Mouse (Mus musculus): ENCODE measurements around the gene Sacm1l. TPM values are rescaled to one million over a fixed set of nuclear protein-coding genes. Genes with fewer than 3 reads are reported as not detected.

Gene Sacm1l
- 10 to 100 TPM; 29.5 to 36.0 (median 32.5) TPM for total RNA-seq (2022)

- DNase-seq (ENCODE audit: low spot score), result peak; percentile 99
Measured at GRCm38 (mm10) chr9:123529392-123530157, at the start of gene Sacm1l. Gene Sacm1l (plus strand): TSS chr9:123529759.

GRCm38 (mm10) chr9:123479876-123480252 is 49.7 kb upstream of the Sacm1l start:
- no peak for DNase-seq (ENCODE audit: low spot score)

DNA sequence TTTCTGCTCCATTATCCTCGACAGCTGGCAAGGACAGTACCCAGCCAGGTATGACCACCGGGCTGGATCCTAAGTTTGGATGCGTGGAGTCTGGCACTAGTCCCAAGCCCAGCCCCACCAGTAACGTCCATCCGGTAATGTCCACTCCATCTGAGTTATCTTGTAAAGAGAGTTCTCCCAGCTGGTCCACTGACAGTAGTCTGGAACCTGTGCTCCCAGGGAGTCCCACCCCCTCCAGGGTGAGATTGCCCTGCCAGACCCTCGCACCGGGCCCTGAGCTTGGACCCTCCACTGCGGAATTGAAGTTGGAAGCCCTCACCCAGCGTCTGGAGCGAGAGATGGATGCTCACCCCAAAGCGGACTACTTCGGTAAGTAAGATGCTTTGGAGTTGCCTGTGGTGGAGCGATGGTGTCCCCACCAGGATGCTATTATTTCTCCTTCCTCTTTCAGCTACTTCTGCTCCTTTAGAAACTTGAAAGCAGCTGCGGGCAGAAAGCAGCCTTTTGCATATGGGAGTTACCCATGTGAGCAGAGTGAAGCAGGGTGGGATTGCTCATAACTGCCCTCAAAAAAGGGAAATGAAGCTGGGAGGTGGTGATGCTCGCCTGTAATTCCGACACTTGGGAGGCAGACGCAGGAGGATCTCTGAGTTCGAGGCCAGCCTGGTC is 49.2 kb upstream of the Sacm1l start:
- DNase-seq (ENCODE audit: low spot score), result no peak

DNA sequence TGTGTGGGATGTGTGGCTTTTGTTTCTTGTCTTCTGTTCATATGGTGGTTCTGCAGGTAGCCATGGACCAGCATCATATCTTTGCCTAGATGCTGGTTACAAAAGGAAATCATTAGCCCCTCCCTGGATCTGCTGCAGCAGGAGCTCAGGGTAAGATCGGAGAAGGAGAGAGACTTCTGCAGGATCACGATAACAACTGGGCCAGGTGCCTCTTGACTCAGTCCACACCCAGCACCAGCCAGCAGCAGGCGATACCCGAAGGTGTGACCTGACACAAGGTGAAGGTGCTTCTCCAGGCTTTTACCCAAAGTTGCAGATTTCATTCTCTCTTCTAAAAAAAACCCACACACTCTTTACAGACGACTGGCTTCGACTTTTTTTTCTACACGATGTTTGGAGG is 48.4 kb upstream of the Sacm1l start:
- no peak for DNase-seq (ENCODE audit: low spot score)

DNA sequence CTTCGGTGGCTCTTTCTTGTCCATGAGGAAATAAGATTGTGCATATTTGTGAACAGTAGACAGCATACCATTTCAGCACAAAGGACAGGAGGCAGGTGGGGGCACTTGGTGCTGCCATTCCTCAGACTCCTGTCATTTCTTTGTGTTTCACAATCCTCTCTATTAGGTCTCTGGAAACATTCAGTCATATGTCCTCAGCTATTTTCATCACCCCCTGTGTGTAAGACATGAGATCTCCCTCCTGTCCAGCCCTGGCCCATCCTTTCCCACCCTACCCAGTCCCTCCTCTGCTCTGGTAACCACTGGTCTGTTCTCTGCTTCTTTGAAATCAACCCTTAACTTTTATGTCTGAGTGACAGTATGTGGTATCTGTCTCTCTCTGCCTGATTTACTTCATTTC is 46.0 kb upstream of the Sacm1l start:
- DNase-seq (ENCODE audit: low spot score), result no peak

DNA sequence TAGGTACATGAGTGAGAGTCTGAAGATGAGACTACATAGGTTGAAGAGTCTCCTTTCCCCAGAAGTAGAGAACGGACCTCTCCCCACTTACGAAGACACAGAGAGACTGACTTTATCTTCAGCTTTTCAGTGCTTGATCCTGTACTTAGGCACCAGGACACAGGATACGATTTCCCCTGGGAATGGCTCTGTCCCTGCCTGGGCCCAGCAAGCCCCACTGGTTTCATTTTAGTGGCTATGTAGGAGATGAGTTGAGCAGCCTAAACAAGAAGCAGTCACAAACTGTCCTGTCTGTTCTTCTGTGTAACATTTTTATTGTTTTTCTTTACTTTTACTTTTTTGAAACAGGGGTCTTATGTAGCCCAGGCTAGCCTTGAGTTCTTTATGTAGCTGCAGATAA is 44.7 kb upstream of the Sacm1l start:
- DNase-seq (ENCODE audit: low spot score), result no peak

- no peak for DNase-seq (ENCODE audit: low spot score)
Measured at GRCm38 (mm10) chr9:123485561-123485960, 44.0 kb upstream of the Sacm1l start.

DNA sequence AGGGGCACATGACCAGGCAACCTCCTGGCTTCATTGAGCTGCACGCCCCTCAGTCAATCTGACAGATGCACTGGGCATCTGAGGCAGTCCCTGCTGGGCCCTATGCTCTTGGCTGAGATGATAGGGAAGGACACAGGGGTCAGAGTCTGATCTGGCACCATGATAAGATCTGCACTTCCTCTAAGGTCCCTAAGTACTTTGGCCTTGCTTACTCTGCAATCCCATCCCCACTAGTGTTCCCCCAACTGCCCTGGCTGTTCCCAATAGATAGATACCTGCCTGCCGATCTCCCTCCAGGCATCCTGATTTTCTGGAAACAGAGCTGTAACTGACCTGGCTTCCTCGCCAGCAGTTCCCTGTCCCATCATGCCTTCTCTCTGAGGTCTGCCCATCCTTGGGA is 42.9 kb upstream of the Sacm1l start:
- no peak for DNase-seq (ENCODE audit: low spot score)

DNA sequence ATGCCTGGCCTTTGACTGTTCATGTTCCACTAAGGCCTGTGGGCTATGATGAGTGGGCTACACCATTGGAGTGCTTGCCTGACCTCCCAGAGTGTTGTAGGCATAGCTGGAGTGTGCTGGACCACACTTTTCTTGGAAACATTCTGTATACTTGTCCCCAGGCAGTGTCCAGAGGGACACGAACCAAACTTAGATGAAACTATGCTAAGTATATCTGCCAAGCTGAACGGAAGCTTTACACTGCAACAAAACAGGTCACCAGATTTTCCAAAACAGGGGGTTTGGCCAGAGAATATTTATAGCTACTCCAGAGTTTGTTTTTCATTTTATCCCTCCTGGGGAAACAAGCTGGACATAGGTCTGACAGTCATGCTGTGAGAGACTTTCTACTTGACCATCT is 40.5 kb upstream of the Sacm1l start:
- peak; percentile 61 for DNase-seq (ENCODE audit: low spot score)

GRCm38 (mm10) chr9:123489727-123490343 is 39.7 kb upstream of the Sacm1l start:
- no peak for DNase-seq (ENCODE audit: low spot score)

DNA sequence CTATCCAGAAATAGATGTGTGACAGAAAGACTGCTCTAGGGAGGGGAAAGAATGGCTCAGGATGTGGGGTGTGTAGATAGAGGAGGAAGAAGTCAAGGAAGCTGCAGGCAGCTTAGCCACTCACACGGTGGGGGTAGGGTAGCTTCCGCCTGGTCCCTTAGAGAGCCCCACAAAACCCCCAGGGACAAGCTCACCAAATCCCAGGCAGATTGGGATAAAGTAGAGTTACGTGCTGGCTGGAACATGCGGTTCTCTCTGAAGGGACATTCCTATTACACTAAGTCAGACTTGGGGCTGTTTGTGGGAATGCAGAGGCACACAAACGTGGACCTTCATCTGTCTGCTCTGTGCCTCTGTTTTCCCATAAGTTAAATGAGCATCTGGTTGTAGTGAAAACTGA is 38.6 kb upstream of the Sacm1l start:
- peak; percentile 72 for DNase-seq (ENCODE audit: low spot score)

DNA sequence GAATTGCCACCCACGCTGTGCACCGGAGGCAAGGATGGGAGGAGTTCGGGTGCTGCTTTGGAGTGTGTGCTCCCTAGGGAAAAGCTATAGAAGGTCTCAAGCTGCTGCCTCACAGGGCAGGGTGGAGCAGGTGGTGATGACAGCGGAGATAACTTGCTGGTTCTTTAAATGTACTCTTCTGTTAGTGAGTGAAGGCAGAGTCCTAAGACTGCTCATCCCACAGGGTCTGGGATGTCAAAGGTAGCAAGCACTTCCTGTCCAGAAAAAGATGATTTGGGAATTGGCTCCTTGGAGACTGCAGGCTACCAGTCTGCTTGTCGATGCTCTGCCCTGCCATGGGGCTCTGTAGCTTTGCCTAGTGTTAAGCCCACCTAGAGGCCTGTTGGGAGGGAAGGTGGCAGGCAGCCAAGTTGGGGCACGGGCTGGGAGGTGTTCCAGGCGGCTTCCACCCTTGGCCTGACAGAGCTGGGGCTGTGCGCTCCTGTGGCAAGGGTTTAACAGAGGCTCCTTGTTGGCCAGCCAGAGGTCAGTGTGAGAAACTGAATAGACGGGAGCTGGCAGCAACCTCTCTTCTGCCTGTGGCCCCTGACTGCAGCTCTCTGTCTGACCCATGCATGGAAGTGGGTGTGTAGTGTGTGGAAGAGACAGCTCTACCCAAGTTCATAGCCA is 37.5 kb upstream of the Sacm1l start:
- DNase-seq (ENCODE audit: low spot score), result no peak

DNA sequence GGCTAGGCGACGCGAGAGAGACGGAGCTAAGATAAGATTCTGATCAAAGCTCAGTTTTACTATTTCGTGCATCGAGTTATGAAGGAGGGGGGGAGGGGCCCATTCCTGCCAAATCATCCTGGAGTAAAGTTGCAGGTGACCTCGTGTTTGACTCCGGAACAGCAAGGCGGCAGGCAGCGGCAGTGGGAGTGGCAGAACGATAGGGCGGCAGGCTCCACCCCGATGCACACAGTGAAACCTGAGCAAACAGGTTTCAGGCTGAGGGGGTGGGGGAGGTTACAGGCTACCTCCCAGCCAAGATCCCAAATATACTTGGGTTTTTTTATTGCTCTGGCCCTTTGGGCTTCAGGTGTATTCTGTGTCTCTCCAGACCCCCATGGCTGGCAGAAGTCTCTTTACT is 32.9 kb upstream of the Sacm1l start:
- no peak for DNase-seq (ENCODE audit: low spot score)

DNA sequence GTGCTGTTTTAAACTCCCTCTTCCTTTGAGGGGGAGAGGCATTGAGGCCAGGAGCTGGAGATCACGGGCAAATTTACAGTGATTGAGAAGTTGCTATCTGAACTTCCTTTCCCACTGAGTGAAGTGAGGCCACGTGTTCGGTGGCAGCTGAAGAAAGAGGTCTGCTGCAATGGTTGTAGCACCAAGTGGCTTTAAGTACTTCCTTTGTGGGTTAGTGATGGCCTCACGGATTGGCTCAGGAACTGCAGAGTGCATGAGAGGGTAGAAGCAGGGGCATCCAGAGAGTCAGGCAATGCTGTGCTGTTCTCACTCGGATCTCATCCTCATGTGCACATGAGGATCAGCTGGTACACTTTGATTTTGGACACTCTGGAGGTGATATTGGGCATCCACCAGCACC is 31.7 kb upstream of the Sacm1l start:
- DNase-seq (ENCODE audit: low spot score), result no peak

DNA sequence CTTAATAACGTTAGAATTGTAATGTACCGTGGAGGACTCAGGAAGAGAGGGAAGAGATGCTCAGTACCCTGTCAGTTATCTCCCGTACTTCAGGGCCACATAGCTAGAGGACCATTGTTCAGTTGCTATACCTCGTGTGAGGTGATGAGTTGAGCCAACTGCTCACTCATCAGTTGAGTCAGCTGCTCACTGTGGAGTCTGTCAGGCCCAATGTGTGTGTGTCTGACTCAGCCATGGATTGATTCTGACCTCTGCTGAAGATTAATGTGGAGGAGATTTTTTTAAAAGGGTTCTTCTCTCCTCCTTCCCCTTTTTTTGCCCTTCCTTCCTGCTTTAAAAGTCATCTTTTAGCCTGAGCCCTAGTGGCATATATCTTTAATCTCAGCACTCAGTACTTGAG is 29.1 kb upstream of the Sacm1l start:
- DNase-seq (ENCODE audit: low spot score), result no peak

- no peak for DNase-seq (ENCODE audit: low spot score)
Measured at GRCm38 (mm10) chr9:123503171-123503834, 26.3 kb upstream of the Sacm1l start.

- no peak for DNase-seq (ENCODE audit: low spot score)
Measured at GRCm38 (mm10) chr9:123504325-123504724, 25.2 kb upstream of the Sacm1l start.

- no peak for DNase-seq (ENCODE audit: low spot score)
Measured at GRCm38 (mm10) chr9:123505598-123505997, 24.0 kb upstream of the Sacm1l start.

DNA sequence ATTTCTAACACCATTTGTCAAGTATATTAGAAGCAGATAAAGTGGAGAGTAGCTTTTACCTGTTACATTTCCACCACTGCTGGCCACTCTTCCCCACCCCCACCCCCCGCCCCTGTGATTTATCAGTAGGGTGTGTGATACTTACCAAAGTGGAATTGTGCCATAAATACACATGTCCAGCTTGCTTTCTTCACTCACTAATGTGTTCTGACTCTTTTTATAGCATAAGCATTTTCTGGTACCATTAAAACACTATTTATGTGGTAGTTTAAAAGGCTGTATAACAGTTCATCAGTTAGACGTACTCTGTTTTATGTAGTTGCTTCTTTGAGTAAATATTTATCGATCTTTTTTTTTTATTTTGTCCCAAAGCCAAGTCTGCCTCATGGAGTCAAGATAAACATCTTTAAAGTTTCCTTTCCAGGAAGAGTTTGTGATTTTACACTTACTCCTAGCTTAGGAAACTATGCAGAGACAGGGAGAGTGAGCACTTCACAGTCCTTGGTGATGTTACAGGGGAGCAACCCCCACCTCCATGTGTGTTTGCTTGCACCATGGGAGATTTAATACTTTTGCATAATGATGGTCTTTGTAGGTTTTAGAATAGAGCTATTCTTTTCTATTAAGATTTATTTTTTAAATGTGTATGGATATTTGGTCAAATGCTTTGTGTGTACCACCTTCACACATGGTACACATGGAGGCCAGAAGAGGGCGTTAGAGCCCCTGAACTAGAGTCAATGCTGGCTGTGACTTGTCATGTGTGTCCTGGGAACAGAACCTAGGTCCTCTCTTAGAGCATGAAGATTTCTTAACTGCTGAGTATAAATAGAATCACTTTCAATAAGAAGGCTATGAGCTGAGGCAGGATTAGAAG is 23.1 kb upstream of the Sacm1l start:
- no peak for DNase-seq (ENCODE audit: low spot score)

DNA sequence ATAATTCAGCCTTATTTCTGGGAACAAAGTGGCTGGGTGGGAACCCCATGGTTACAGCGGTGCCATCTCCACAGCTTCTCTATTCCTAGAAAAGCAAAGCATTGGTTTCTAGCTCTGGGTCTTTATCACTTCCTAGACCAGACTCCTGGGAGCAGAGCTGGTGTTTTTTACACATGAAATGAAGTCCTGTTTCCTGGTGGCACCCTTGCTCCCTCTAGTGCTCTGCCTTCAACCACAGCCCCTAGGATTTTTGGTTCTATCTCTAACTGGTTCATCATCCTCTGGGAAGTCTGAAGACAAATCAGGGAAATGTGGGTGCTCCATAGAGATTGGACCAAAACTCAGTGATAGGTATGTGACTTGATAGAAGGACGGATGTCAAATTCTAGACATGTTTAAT is 22.2 kb upstream of the Sacm1l start:
- no peak for DNase-seq (ENCODE audit: low spot score)

DNA sequence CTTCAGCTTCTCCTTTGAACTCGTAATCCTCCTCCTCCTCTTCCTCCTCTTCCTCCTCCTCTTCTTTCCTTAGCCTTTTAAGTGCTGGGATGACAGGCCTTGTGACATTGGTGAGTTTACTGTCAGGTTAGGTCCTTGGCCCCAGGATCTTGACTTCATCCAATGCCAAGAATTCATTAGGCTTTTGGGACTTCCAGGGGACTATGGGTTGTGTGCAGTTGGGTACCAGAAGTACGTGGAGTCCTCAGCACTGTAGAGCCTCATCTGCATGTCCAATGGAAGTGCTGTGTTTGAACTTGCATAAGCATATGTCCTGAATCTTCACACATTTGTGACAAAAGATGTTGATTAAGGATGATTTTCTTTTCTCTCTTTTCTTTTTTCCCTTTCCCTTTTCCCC is 20.6 kb upstream of the Sacm1l start:
- DNase-seq (ENCODE audit: low spot score), result no peak
